Mouse (Mus musculus) inflammation-experienced regulatory T-cells (primary cell): ENCODE measurements around the gene Srsy. TPM values are rescaled to one million over a fixed set of nuclear protein-coding genes. Genes with fewer than 3 reads are reported as not detected.

Experiments
- polyA plus RNA-seq, 2 experiments: library from polyadenylated mRNA; unstranded; fragments of 100-300 nt; shearing (Covaris generic); gene quantifications; one replicate each; pipeline ENCODE4 v1.2.1; 2017

The Srsy gene
- not detected for polyA plus RNA-seq

DNA sequence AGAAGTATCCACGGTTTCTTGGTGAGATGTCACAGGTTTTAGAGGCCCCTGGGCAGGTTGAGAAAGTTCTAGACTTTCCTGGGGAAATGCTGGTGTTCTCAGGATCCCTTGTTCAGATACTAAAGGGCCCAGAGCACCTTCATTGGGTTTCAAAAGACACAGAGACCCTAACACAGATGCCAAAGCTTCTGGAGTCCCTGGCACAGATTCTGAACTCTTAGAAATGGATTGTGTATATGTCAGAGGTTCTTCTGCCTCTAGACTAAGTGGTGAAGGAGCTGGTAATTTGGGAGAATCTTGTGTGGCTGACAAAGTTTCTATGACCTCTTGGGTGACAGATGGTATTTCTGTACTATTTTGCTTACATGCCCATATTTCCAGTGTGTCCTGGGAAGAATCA is at the start of gene Srsy:
TSS of gene Srsy (minus strand) at position 101 of the 400 bp plus-strand sequence.

Other genes with a start within 250 kb of the Srsy start
- gene Gm21904, start 91.1 kb downstream of the Srsy start, polyA plus RNA-seq: not detected
- gene Gm20772, start 62.6 kb downstream of the Srsy start, polyA plus RNA-seq: under 1 TPM in 1 of 2 experiments, not detected in 1; 0.51 TPM
- gene Gm20831, start 62.6 kb downstream of the Srsy start, polyA plus RNA-seq: not detected
- gene Gm21764, start 124.5 kb upstream of the Srsy start, polyA plus RNA-seq: not detected
- not detected for gene Ssty1, start 151.8 kb upstream of the Srsy start, polyA plus RNA-seq